Mouse (Mus musculus) lung, postnatal 25 days (tissue): ENCODE measurements at regions not wholly inside any gene's neighbourhood (a gene's known extent, or its start where the extent isn't known, plus 50 kb on each side); places are given as distances from the start of the nearest gene placed in this dataset.

Experiments
- DNase-seq: peaks from one replicate; pipeline ENCODE4 v3.0.0; 2022; ENCODE audit warnings: low spot score

DNA sequence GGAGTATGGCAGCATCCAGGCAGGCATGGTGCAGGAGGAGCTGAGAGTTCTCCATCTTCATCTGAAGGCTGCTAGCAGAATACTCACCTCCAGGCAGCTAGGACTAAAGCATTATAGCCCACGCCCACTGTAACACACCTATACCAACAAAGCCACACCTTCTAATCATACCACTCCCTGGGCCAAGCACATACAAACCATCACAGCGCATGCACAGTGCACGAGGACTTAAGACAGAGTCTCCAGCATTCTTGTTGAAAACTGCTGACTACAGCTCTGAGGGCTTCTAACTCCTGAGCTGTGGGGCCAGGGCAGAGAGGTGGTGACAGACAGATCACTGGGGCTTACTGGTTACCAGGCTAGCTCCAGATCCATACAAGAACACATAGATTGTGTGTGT lies 68.0 kb upstream of the Cnot2 start:
- no peak for DNase-seq

DNA sequence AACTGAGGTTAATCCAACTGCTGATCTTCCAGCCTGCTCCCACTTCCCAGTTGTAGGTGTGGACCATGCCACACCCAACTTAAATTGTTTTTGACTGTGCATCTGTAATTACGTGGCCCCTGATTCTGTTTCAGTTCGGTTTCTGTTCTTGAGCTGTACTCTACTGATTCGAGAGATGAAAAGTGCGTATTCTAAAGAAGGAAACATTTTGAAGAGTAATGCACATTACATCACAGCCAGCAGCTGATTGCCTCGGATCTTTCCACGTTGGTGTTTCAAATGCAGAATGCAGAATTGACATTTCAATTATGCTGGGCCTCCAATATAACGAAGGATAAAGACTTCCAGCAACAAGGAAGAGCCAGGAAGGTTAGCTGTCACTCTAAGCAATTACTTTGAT lies 64.7 kb upstream of the Cnot2 start:
- DNase-seq = no peak

DNA sequence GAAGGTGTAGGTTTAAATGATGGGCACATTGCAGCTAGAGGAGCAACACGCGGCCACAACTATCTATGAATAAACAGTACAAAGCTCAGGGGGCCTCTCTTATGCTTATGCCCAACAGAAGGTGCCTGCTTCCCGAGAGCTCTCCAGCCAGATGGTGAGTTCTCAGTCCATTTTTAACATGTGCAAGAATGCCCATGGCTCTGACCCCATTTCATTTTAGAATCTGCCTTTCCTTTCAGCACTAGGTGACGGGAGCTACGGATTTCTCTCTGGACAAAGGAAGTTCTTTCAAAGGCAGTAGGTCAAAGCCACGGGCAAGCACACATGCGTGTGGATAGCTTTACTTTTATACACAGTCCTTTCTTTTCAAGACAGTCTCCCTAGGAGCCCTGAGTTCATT lies 64.3 kb upstream of the Cnot2 start:
- no peak for DNase-seq

DNA sequence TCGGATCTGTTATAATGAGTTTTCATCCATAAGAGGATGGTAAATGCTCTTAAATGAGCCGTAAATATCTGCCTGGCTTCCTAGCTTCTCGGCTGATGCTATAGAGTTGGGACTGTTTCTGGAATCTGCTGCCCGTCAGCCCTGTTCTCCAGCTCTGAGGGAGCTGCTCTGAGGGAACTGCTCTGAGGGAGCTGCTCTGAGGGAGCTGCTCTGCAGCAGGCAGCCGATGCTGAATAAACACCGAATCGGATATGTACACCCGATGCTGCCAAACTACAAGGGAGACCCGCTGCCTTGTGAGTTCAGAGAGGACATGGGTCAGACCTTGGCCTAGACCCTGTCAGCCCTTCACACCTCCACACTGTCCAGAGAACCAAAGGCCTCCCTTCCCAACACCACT lies 63.8 kb upstream of the Cnot2 start:
- no peak for DNase-seq
